Mouse (Mus musculus) thymus, adult 2 months (tissue): ENCODE results near the gene Stac2. TPM values are rescaled to one million over a fixed set of nuclear protein-coding genes. Genes with fewer than 3 reads are reported as not detected.
A peak's percentile ranks its signal among the peaks of the same experiment; 100 is the strongest.

Experiments used
- DNase-seq: peaks from one replicate; pipeline ENCODE4 v3.0.0; 2021
- H3K27ac ChIP-seq: fragments of 200-500 bp; 2 replicates; pipeline ENCODE4 v1.5.1; 2012; ENCODE audit warnings: low read length, control low read depth; ENCODE audit not compliant: control insufficient read depth, insufficient read depth
- H3K27me3 ChIP-seq: fragments of 200-500 bp; 2 replicates; pipeline ENCODE4 v1.6.1; 2012; ENCODE audit warnings: mild to moderate bottlenecking, low read length, moderate library complexity, mixed read lengths; ENCODE audit not compliant: control insufficient read depth, insufficient read depth
- H3K36me3 ChIP-seq: fragments of 200-500 bp; 2 replicates; pipeline ENCODE4 v1.6.1; 2012; ENCODE audit warnings: mild to moderate bottlenecking, low read length, moderate library complexity; ENCODE audit not compliant: control insufficient read depth, insufficient read depth
- H3K4me1 ChIP-seq: fragments of 200-500 bp; replicated peaks from 2 replicates; pipeline ENCODE4 v1.6.1; 2012; ENCODE audit warnings: low read length; ENCODE audit not compliant: control insufficient read depth, insufficient read depth
- H3K4me3 ChIP-seq: fragments of 200-500 bp; 2 replicates; pipeline ENCODE4 v1.5.1; 2012; ENCODE audit warnings: mild to moderate bottlenecking, low read length, control low read depth, moderate library complexity; ENCODE audit not compliant: control insufficient read depth, insufficient read depth
- CTCF ChIP-seq: fragments of 200-500 bp; IDR thresholded peaks from 2 replicates; pipeline ENCODE4 v1.5.1; 2012; ENCODE audit warnings: mild to moderate bottlenecking, control low read depth, low read length, moderate library complexity, borderline replicate concordance; ENCODE audit not compliant: control insufficient read depth, poor library complexity, insufficient read depth; ENCODE audit errors: extremely low read depth
- POLR2A ChIP-seq: fragments of 200-500 bp; IDR thresholded peaks from 2 replicates; pipeline ENCODE4 v1.6.1; 2012; ENCODE audit warnings: mild to moderate bottlenecking, low read length, control low read depth, moderate library complexity; ENCODE audit not compliant: control insufficient read depth, poor library complexity, insufficient read depth; ENCODE audit errors: extremely low read depth
- WGBS: fragments of 180-500 bp; shearing (Covaris S2); methylation state at CpG from one replicate; pipeline ENCODE4 v1.1.7; 2018; 5-methylcytosine and 5-hydroxymethylcytosine counted together
- polyA plus RNA-seq: library from polyadenylated mRNA; depleted of rRNA; stranded (reverse); fragments of >200 nt; gene quantifications from 2 replicates; pipeline ENCODE4 v1.2.3, GENCODE M21; 2012; rRNA removed

Stac2 gene
- polyA plus RNA-seq, 1 experiment: 0.55 TPM

DNA sequence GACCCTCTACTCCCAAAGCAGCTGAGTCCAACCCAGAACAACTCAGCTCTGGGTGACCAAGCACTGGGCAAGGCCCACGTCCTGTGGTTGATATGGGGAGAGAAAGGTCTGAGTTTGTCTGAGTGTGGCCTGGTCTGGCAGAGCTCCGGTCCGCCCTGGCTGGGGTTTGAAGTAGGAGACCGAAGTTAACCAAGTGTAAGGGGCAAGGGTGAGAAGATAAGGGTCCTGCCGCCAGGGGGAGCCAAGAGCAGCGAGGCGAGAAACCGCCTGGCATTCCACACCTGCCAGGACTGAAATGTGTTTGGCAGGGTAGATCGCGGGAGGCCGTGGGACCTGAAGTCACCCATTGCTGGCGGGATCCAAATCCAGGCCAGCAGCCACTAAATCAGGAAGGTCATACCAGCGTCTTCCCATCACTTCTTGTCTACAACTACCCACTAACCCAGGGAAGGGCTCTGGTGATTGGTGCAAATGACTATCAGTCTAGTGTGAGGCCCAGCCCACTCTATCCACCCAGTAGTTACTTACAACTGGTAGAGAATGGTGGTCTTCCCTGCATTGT lies 58.6 kb downstream of the Stac2 start:
- Histone ChIP-seq H3K27me3 (no peaks in the 10 kb centered on the region), H3K36me3 (peaks cover 15% of the 10 kb centered on the region; the same call in 1 of the 2 replicates), H3K4me3 (peak overlapping the region; percentile 95), H3K4me1 (peaks cover 54% of the 10 kb centered on the region), H3K27ac (peak overlapping the region; percentile 99)
- DNase-seq: peak; percentile 95
- peak; percentile 50; the same call in 1 of the 2 replicates for TF ChIP-seq POLR2A
- peak; percentile 96 for TF ChIP-seq CTCF
- under 1% methylated on average over 13 of the region's 13 CpGs for WGBS

DNA sequence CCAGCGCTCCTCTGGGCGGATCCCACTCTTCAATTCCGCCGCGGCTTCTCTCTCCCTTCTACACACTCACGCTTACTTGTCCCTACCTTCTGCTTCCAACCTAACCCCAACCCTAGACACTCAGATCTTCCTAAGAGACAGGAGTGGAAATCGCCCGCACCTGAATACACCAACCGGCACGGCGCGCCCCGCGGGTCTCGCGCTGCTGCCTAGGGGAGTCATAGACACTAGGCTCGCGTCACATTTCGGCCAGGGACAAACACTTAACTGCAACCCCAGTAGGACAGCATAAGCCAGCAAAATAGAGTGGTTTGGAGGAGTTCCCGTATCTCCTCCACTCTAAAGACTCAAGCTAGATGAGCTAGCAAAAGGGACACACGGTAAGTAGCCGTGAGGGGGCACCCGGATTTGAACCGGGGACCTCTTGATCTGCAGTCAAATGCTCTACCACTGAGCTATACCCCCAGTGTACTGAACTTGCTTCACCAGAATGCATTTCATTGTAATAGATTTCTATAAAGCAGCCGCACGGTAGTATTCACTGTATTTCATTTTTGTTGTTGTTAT lies 64.6 kb downstream of the Stac2 start:
- Histone ChIP-seq H3K27me3 (no peaks in the 10 kb centered on the region), H3K36me3 (peaks cover 15% of the 10 kb centered on the region; the same call in 1 of the 2 replicates), H3K4me3 (peak overlapping the region; percentile 100), H3K4me1 (peaks cover 49% of the 10 kb centered on the region), H3K27ac (peak overlapping the region; percentile 95)
- TF ChIP-seq CTCF (0 out of 2 replicates have a peak, but pooled peaks have one; percentile 32), POLR2A (no peak)
- WGBS: under 1% methylated on average over 26 of the region's 26 CpGs
- DNase-seq: peak; percentile 90

DNA sequence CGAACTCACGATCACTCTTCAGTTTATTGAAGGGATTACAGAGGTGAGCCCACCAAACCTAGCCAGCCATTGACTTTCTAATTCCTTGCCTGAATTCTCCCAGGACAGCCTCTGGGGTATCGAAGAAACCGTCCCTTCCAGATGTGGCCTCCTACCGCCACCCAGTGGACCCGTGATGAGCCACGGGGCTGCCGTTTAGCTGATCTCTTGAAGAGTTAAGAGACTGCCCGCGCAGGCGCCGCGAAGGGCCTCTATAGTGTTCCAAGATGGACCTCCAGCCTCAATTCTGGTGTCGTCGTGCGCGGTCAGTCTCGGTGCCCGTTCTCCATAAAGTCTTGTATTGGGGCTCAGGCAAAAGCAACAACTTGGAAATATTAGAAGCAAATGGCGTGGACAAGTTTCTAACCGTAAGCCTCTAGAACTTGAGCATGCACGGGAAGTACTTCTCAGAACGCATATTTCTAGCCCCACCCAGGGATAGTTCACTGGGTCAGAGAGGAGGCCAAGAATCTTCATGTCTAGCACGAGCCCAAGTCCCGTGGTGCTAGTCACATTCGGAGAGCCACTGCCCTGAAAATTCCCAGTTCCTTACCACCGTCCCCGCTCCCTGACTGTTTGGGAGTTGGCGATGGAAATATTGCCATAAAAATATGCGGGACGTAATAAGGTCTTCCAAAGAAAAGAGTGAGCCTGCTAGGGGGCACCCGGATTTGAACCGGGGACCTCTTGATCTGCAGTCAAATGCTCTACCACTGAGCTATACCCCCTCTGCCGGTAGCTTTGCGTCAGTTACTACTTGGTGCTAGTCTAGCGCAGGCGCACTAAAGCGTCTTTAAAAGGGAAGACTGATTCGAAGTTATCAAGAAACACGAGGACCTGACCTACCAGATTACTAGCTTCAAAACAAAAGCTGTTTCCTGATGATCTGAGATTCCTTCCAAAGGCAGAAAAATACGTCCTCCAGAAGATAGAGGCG lies 65.4 kb downstream of the Stac2 start:
- no peak for TF ChIP-seq POLR2A
- TF ChIP-seq CTCF: peak; percentile 83
- Histone ChIP-seq H3K27me3 (no peaks in the 10 kb centered on the region), H3K4me1 (peaks cover 53% of the 10 kb centered on the region), H3K27ac (peak overlapping the region; percentile 95), H3K36me3 (peaks cover 7% of the 10 kb centered on the region; the same call in 1 of the 2 replicates), H3K4me3 (peak overlapping the region; percentile 100)
- 1% methylated on average over 42 of the region's 42 CpGs for WGBS
- DNase-seq: peak; percentile 93

DNA sequence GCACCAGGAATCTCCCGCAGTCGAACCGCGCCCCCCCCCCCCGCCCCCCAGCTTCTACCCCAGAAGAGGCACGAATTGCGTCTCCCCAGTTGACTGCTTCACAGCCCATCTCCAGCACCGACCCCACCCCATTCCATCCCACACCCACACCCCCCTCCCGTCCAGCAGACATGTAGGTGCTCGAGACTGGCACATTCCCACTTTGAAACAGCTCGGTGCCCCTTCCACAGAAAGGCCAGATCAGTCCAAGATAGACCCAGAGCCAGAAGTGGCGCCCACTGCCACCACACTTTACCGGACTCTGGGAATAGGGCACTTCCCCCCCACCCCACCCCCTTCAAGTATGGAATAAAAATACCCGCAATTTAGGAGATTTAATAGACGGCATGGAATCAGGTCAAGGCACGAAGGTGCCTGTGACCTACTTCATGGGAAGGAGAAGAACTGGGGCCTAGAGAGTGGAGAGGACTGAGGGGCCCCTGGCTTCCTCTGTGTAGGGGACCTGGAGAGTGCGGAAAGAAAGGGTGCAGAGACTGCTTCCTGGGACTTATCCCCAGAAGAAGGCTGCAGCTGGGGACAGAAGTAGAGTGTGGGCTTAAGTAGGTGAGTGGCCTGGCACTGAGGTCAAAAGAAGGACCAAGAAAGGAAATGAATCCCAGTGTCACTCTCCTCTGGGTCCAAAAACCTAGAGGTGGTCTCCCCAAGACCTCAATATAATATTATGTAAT lies 66.4 kb downstream of the Stac2 start:
- TF ChIP-seq POLR2A: no peak
- TF ChIP-seq CTCF: no peak
- Histone ChIP-seq H3K27me3 (no peaks in the 10 kb centered on the region), H3K4me3 (peak overlapping the region; percentile 87), H3K36me3 (peaks cover under 1% of the 10 kb centered on the region; the same call in 1 of the 2 replicates), H3K27ac (peak overlapping the region; percentile 79), H3K4me1 (peaks cover 52% of the 10 kb centered on the region)
- WGBS: 35% methylated on average over 17 of the region's 17 CpGs
- DNase-seq: no peak

Other genes starting within 250 kb of the Stac2 start
- gene B230217C12Rik, start 212.7 kb downstream of the Stac2 start, polyA plus RNA-seq: 4.7 and 6.2 TPM in 2 replicates
- 0.19 and 0.28 TPM in 2 replicates for gene Fbxo47, start 169.3 kb downstream of the Stac2 start, polyA plus RNA-seq
- gene Plxdc1, start 67.0 kb downstream of the Stac2 start, polyA plus RNA-seq: 77.5 and 94.1 TPM in 2 replicates
- 181 and 217 TPM in 2 replicates for gene Arl5c, start 57.3 kb downstream of the Stac2 start, polyA plus RNA-seq
- gene Cacnb1, start 30.4 kb downstream of the Stac2 start, polyA plus RNA-seq: 27.1 and 32.9 TPM in 2 replicates
- 1,012 and 1,033 TPM in 2 replicates for gene Rpl19, start 26.8 kb downstream of the Stac2 start, polyA plus RNA-seq
- gene Fbxl20, start 96.9 kb upstream of the Stac2 start, polyA plus RNA-seq: 37.8 and 40.3 TPM in 2 replicates
- 29.0 and 30.8 TPM in 2 replicates for gene Med1, start 139.8 kb upstream of the Stac2 start, polyA plus RNA-seq
- gene Cdk12, start 149.6 kb upstream of the Stac2 start, polyA plus RNA-seq: 27.0 and 30.4 TPM in 2 replicates